Comparison of ENCODE assay signal across 14 mouse cellular contexts in the genomic region with DNA sequence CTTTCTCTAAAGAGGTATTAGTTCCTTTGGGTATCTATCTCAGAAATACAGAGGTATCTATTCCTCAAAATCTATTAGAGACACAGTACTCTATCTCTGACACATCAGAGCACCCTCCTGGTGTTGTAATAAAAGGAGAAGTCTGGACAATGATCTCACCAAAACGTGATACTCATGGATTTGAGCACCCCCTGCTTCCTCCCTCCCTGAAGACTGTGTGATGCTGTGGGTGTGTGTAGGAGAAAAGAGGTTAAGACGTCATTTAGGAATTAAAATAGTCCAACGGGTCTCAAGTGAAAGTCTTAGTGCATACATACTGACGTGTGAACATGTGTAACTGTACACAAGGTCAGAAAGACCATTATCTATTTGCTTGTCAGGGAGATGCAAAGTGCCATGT. TPM values are rescaled to one million over a fixed set of nuclear protein-coding genes. Genes with fewer than 3 reads are reported as not detected.
A peak's percentile ranks its signal among the peaks of the same experiment; 100 is the strongest.
DNase-seq lines count a peak whose midpoint lies in the region; ATAC-seq and TF ChIP-seq lines count a peak whose summit lies in the region.
"Had no signal": no experiment of that assay in that cellular context is flagged by ENCODE, and none has a peak within 500 bp of the region (broad histone marks: within the 10 kb centered on the region; RNA-seq: fewer than 3 reads in every experiment).

No protein-coding gene starts in this region.

- ATAC-seq in forebrain, embryonic 14.5 days: 0 out of 2 replicates have a peak, but pooled peaks have one; percentile 4
- no peak for ATAC-seq in forebrain, embryonic 16.5 days

- H3K9me3 ChIP-seq in forebrain, embryonic 14.5 days (replicated peaks; ENCODE audit: control insufficient read depth, low read length): no peaks in the 10 kb centered on the region
- H3K9me3 ChIP-seq in forebrain, embryonic 16.5 days (ENCODE audit: control insufficient read depth, low read length): no peaks in the 10 kb centered on the region
- H3K9me3 ChIP-seq: forebrain, embryonic 13.5 days; hindbrain, embryonic 15.5 days; neural tube, embryonic 15.5 days had no signal

- no peak overlapping the region for H3K4me3 ChIP-seq in forebrain, embryonic 14.5 days (ENCODE audit: low read depth, low read length)
- no peak overlapping the region for H3K4me3 ChIP-seq in forebrain, embryonic 16.5 days (replicated peaks; ENCODE audit: low read length)
- no peak overlapping the region for H3K4me3 ChIP-seq in liver, adult 2 months (ENCODE audit: insufficient read depth, low read depth, low read length)
- H3K4me3 ChIP-seq in macrophage (ENCODE audit: inconsistent target): peak overlapping the region; percentile 50; the same call in 1 of the 2 replicates

- H3K4me2 ChIP-seq in forebrain, embryonic 14.5 days (ENCODE audit: low read length): no peak overlapping the region
- H3K4me2 ChIP-seq in forebrain, embryonic 16.5 days (ENCODE audit: low read length): no peak overlapping the region

- 70% methylated on average over 4 of the region's 4 CpGs for WGBS in forebrain, embryonic 14.5 days
- WGBS in forebrain, embryonic 16.5 days: 68% methylated on average over 4 of the region's 4 CpGs
- 49% methylated on average over 4 of the region's 4 CpGs for WGBS in liver, adult 2 months
- 8% methylated on average over 4 of the region's 4 CpGs for WGBS in macrophage (ENCODE audit: missing documents)

- no peaks in the 10 kb centered on the region for H3K36me3 ChIP-seq in forebrain, embryonic 14.5 days (ENCODE audit: control insufficient read depth, insufficient read depth, low read length)
- H3K36me3 ChIP-seq in forebrain, embryonic 16.5 days (ENCODE audit: control insufficient read depth, insufficient read depth): no peaks in the 10 kb centered on the region
- H3K36me3 ChIP-seq in liver, adult 2 months (ENCODE audit: control insufficient read depth, insufficient read depth, low read length): no peaks in the 10 kb centered on the region
- no peaks in the 10 kb centered on the region for H3K36me3 ChIP-seq in macrophage (ENCODE audit: inconsistent target)
- H3K36me3 ChIP-seq: hindbrain, embryonic 15.5 days; neural tube, embryonic 15.5 days had no signal

- H3K79me2 ChIP-seq in liver, adult 2 months (ENCODE audit: control insufficient read depth, insufficient read depth, low read length): no peaks in the 10 kb centered on the region
- no peaks in the 10 kb centered on the region for H3K79me2 ChIP-seq in macrophage (ENCODE audit: inconsistent target)

- no peak for TF ChIP-seq POLR2A in liver, adult 2 months (IDR thresholded peaks at IDR 0.05; ENCODE audit: extremely low read depth, insufficient read depth, low read length)

- no peak overlapping the region for H3K9ac ChIP-seq in forebrain, embryonic 14.5 days (ENCODE audit: low read length)
- no peak overlapping the region for H3K9ac ChIP-seq in forebrain, embryonic 16.5 days (replicated peaks; ENCODE audit: low read depth, low read length)
- no peak overlapping the region for H3K9ac ChIP-seq in liver, adult 2 months (ENCODE audit: low read depth, low read length)
- H3K9ac ChIP-seq: hindbrain, embryonic 15.5 days had no signal

- no peak for TF ChIP-seq CTCF in liver, adult 2 months (IDR thresholded peaks at IDR 0.05; ENCODE audit: low read depth, low read length)

- no peak for DNase-seq in forebrain, embryonic 14.5 days (ENCODE audit: low spot score)
- DNase-seq in liver, adult 2 months (ENCODE audit: extremely low read depth, low read depth, low spot score): peak; percentile 7
- no peak for DNase-seq in liver
- peak; percentile 12 for DNase-seq in brain, adult 2 months (ENCODE audit: low read depth, low spot score)
- no peak for DNase-seq in B cell, adult 2 months
- no peak for DNase-seq in yolk sac, embryonic 10.5 days (ENCODE audit: low spot score)
- DNase-seq: cerebellum, adult 9-11 months; right cerebral cortex, adult 18-20 months had no signal

- no peaks in the 10 kb centered on the region for H3K27me3 ChIP-seq in forebrain, embryonic 14.5 days (replicated peaks; ENCODE audit: control insufficient read depth, insufficient read depth, low read length)
- H3K27me3 ChIP-seq in forebrain, embryonic 16.5 days (replicated peaks; ENCODE audit: control insufficient read depth, insufficient read depth, low read length): no peaks in the 10 kb centered on the region
- H3K27me3 ChIP-seq in liver, adult 2 months (ENCODE audit: control insufficient read depth, insufficient read depth, low read length): no peaks in the 10 kb centered on the region
- H3K27me3 ChIP-seq: CH12.LX; forebrain, embryonic 13.5 days; hindbrain, embryonic 15.5 days; neural tube, embryonic 15.5 days had no signal

- H3K4me1 ChIP-seq in forebrain, embryonic 14.5 days (ENCODE audit: control insufficient read depth, insufficient read depth, low read length): 0 out of 2 replicates have a peak, but pooled peaks cover 4% of the 10 kb centered on the region
- H3K4me1 ChIP-seq in forebrain, embryonic 16.5 days (replicated peaks; ENCODE audit: control insufficient read depth, insufficient read depth, low read length): peaks cover 8% of the 10 kb centered on the region
- no peaks in the 10 kb centered on the region for H3K4me1 ChIP-seq in liver, adult 2 months (ENCODE audit: control insufficient read depth, insufficient read depth, low read length)

- H3K27ac ChIP-seq in forebrain, embryonic 14.5 days (ENCODE audit: low read depth, low read length): no peak overlapping the region
- no peak overlapping the region for H3K27ac ChIP-seq in forebrain, embryonic 16.5 days (ENCODE audit: low read length)
- no peak overlapping the region; the same call in 1 of the 2 replicates for H3K27ac ChIP-seq in liver, adult 2 months (replicated peaks; ENCODE audit: insufficient read depth, low read depth, low read length)
- H3K27ac ChIP-seq in macrophage: peak overlapping the region; percentile 84
- H3K27ac ChIP-seq: forebrain, embryonic 13.5 days; hindbrain, embryonic 15.5 days; neural tube, embryonic 15.5 days had no signal

RNA-seq across cellular contexts. Expression of a gene that starts 0.6 kb away (rescaled TPM):
- polyA plus RNA-seq in forebrain, embryonic 14.5 days (2014; fragmentation: Nextera tagmentation; extraction: Ambion mirVana): 0.51 and 0.99 TPM in 2 replicates
- 0.84 and 1.4 TPM in 2 replicates for polyA plus RNA-seq in forebrain, embryonic 16.5 days (2015; fragmentation: Nextera tagmentation; extraction: Ambion mirVana)
- 28.1 and 33.4 TPM in 2 replicates for total RNA-seq in liver, adult 2 months (2014; rRNA removed)
- 2.5 and 2.9 TPM in 2 replicates for polyA plus RNA-seq in liver, adult 2 months (2012; rRNA removed)
- 10 to 100 TPM in 18 of 26 experiments, 1 to 10 TPM in 8; 2.1 to 79.8 (median 33.8) TPM for total RNA-seq in macrophage (2018; cell fraction: chromatin; rRNA removed)
- total RNA-seq in macrophage (2018; cell fraction: cytosol; rRNA removed): 10 to 100 TPM in 25 of 26 experiments, 1 to 10 TPM in 1; 8.3 to 31.2 (median 16.7) TPM
- total RNA-seq in macrophage (2018; cell fraction: nucleus; rRNA removed): 10 to 100 TPM in 25 of 26 experiments, 1 to 10 TPM in 1; 4.6 to 63.7 (median 29.2) TPM
- 9.3 to 13.3 TPM (median 12.6 TPM) in 3 replicates for polyA plus RNA-seq in macrophage (2018)
- total RNA-seq: CH12.LX had no signal

Comparison
In these comparisons a context has a peak if more than half of its experiments do, and no peak if none do; other contexts are left out.
1. DNase-seq: peak in liver, adult 2 months (single experiment) and brain, adult 2 months (single experiment); none in forebrain, embryonic 14.5 days (single experiment), liver (single experiment), B cell, adult 2 months (0 of 2) and yolk sac, embryonic 10.5 days (single experiment).